Mouse (Mus musculus): ENCODE results near the gene Col6a5.
"Not testable (repeated sequence)": the region's sequence is repeated elsewhere in the genome, so short reads cannot be mapped to it uniquely, and the experiment has no call there.

Col6a5 gene

DNA sequence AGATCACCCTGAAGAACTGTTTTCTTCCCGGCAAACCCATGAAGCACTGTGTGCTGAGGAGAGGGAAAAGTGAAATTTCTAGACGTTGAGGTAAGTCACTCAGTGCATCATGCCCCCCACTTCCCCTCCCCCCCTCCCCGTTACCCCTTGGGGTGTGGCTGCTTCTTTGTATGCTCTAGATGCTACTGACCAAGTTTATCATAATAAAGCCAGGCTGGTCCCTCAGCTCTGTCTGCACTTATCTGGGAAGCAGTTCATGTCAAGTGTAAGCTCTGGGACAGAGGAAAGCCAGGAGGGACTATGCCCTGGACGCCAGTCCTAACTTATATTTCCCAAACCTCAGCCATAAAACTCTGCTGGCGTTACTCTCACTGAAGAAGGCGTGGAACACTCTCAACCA is 53.0 kb downstream of the Col6a5 start:
- DNase-seq, result no peak

DNA sequence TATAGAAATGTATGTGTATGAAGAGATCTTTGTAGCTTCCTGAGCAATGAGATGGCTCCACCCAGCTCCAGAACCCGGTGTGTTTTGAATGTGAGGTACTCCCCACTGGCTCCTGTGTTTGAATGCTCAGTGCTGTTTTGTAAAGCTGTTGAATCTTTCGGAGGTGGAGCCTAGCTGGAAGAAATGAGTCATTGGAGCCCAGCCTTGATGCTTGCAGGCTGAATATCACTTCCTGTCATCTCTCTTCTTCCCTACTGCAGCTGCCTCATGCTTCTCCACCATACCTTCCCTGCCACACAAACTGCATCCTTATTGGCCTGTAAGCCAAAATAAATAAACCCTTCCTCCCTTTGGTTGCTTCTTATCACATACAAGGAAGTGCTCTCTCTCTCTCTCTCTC is 72.9 kb downstream of the Col6a5 start:
- DNase-seq, result no peak

GRCm38 (mm10) chr9:105884656-105885430 is 75.6 kb downstream of the Col6a5 start:
- no peak for DNase-seq

DNA sequence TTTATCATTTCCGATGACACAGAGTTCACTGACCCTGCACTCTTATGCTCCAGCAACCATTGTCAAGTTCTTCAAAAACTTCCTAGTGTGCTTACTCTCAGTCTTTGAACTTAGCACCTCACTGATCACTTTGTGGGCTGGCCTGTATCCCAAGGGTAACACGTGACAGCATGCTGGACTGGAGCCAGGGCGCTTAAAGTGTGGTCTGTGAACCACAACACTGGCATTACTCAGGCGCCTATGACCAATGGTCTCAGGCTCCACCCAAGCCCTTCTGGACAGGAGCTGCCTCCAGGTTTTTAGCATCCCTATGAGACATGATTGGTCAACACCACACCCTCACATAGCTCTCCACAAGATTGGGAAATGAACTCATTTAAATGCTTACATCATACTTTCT is 79.7 kb downstream of the Col6a5 start:
- peak; percentile 11 for DNase-seq

DNA sequence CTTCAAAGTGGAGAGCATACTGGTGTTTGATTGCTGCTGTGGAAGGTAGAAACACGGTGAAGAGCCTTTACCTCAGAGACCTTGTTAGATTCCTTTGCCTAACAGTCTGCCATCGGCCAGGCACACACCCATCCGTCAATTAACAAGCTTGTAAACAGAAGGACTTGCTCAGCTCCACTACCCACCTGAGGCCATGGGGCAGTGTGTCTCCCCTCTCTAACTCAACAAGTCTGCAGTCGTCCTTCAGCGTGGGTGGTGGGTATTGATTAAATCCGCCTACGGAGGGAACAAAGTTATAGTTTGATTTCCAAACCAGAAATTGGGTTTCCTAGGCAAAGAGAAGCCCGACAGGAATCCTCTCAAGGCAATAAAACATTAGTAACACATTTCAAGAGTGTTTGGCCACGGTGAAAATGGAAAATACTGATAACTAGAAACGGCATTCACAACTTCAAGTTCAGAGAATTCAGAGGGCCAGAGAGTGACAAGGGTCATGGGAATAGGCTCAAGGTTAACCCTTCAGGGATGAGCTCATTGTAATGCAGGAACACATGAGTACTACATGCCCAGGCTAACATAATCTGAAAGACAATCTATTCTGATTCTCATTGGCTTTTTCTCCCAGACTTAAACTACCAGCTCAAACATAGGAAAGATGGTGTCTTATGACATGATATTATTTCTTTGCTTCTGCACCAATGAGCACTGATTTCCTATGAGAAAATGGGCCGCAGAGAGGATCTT is 81.9 kb downstream of the Col6a5 start:
- no peak for DNase-seq

GRCm38 (mm10) chr9:105876124-105876523 is 84.3 kb downstream of the Col6a5 start:
- no peak for DNase-seq

- DNase-seq, result peak; percentile 40
These were observed 88.8 kb downstream of the Col6a5 start for GRCm38 (mm10) chr9:105871643-105872042.

DNA sequence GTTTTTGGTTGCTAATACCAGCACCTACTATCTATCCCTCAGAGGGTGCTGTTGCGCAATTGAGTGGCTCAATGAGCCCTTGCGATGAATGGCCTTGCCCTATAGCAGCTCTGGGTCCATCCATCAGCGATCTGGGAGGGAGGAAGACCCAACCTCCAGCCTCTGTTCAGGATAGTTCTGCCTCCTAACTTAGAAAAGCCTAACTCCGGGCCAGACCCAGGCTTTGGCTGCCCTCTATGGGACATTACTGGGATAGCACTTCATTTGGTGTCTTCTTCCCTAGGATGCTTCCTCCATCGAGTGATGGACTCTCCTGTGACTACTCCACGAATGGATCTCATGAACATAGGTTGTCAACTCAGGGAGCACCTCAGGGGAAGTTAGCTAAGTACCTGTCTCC is 102.7 kb downstream of the Col6a5 start:
- DNase-seq, result peak; percentile 76

- no peak for DNase-seq
These were observed 107.7 kb downstream of the Col6a5 start for GRCm38 (mm10) chr9:105852778-105853065.

DNA sequence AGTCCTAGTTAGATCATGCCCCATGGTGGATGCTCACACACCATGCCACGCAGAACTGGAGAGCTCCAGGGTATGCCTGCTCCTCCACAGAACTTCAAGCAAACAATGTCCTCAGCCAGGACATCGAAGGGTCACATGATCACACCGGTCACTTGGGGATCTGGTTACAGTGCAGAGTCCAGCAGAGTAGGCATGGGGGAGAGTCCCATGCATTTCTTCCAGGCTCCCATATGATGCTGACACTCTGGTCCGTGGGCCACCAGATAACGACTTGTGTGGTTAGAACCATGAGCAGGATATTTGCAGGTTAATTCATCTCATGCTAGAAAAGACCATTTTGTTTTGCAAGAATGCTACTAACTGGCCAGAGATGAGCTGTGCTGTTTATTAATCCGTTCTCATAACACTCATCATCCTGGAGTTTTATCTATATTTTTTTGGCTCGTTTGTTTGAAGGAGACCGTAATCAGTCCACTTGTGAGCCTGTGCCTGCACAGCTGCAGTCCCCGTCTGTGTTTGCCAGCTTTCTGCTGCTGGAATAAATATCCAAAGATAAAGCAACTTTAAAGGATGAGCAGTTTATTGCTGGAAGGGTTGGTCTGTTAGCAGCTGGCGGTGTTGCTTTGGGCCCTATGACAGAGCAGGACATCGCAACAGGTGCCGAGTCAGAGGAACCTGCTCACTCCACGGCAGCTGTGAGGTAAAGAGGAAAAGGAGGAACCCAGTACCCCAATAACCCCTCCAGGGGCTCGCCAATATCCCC is 108.2 kb downstream of the Col6a5 start:
- DNase-seq, result no peak

GRCm38 (mm10) chr9:105851011-105851410 is 109.4 kb downstream of the Col6a5 start:
- DNase-seq, result no peak

DNA sequence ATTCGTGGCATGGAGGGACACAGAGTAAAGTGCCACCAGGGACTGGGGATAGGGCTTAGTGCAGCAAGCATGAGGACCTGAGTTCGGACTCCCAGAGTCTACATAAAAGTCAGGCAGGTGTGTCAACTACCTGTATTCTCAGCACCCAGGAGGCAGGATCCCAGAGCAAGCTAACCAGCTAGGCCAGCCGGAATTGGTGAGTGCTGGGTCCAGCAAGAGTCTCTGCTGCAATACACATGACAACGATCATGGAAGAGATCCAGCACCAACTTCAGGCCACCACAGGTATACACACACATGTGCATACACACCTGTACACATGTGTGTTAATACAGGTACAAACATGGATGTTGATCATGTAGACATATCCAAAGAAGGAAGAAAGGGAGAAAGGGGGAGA is 112.0 kb downstream of the Col6a5 start:
- DNase-seq, result no peak

GRCm38 (mm10) chr9:105847261-105847660 is 113.2 kb downstream of the Col6a5 start:
- DNase-seq, result no peak

GRCm38 (mm10) chr9:105841386-105841785 is 119.1 kb downstream of the Col6a5 start:
- not testable (repeated sequence) for DNase-seq

DNA sequence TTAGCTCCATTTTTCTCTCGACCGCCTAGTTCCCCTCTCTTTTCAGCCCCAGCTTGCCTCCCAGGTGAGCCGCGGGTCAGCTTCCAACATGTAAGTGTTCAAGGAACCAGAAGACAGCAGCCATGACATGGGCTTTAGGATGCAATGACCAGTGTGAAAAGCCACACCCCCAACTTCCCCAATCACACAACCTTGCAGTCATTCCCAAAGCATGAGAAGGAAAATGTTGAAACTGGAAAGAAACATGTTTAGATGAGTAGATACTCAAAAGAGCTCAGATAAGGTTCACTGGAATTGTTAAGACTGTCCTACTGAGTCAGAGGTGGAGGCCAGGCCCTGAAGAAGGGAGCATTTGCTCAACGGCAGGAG is 121.3 kb downstream of the Col6a5 start:
- DNase-seq, result no peak

- no peak for DNase-seq
These were observed 121.9 kb downstream of the Col6a5 start for GRCm38 (mm10) chr9:105838396-105839146.

GRCm38 (mm10) chr9:105835587-105835986 is 124.9 kb downstream of the Col6a5 start:
- DNase-seq, result no peak

DNA sequence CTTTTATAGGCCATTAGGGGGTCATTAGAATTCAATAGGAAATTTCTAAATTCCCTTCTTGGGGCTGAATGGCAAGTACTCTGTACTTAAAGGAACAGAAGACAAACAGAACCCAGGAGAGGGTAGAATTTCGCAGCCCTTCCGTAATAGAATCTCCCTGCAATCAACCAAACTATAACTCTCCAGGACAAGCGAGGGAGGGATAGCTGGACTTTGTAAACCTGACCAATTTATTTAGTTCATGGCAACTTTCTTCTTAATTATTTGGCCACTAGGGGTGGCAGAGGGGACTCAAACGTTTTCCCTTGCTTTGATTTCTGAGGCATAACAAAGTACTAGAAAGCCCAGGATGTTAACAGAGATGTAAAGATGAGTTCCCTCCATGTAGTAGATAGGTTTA is 125.6 kb downstream of the Col6a5 start:
- DNase-seq, result no peak

DNA sequence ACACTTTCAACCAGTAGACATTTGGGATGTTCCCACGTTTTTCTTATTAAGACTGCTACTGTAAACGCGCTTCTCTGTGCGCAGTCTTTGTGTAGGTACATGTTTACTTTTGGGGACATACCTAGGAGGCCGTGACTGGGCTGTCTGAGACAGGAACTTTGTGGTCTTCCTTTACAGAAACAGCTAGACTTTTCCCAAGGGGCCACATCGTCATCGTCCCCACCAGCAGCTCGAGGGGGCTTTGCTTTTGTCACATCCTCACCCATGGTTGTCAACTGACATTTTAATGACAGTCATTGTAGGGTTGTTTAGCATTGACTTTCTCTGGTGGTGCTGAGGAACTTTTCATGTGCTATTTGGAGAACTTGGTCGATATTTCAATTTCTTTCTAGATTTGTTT is 129.2 kb downstream of the Col6a5 start:
- DNase-seq, result no peak

DNA sequence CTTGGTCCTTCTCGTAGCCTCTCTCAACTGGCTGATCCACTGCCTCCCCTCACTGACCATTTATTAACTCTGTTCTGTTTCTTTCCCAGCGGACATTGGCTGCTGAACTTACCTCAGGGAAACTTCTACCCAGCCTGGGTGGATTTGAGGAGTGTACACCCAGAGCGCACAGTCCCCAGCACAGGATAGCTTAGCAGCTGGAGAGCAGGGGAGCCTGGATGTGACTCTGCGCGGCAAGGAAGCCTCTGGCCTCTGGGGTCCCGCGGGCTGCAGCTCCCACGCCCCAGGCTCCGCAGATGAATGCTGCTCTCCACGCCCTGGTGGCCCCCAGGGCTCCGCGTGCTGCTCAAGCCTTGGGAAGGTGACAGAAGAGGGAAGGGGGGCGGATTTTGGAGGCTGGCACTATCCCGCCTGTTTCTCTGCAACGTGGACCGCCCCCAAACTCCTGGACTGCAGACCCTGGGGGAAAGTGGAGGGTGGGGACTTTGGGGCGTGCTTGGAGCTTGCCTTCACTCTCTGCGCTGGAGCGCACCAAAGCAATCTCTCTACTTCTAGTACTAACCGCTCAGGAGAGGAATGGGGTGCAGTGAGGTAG is 132.6 kb downstream of the Col6a5 start, which contains the start of gene Col6a6:
TSS of gene Col6a6 (minus strand) at position 370 of the 595 bp plus-strand sequence.
- DNase-seq, result no peak

- peak; percentile 32 for DNase-seq
These were observed 133.3 kb downstream of the Col6a5 start for GRCm38 (mm10) chr9:105827076-105827647.

DNA sequence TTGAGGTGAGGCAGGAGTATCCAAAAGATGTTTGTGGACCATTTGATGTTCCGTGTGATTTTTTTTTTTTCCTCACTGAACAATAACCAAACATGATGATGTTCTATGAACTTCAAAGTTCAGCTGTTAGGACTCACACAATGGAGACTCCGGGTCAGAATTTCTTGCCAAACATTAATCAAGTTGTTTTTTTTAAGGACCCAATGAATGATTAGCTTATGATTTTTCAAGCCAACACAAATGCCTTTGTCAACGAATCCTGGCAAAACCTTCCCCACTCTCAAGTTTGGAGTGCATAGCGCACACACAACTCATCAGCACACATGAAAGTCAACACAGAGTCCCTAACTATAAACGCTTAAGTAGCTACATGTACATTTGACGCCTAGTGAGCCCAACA is 139.7 kb downstream of the Col6a5 start:
- DNase-seq, result no peak

All from lung, postnatal 10 days (tissue).